Mouse (Mus musculus): ENCODE results near the gene Sdf2. TPM values are rescaled to one million over a fixed set of nuclear protein-coding genes. Genes with fewer than 3 reads are reported as not detected.

Gene Sdf2
- polyA plus RNA-seq, 1 experiment from 2014 or later, result 66.6 TPM

DNA sequence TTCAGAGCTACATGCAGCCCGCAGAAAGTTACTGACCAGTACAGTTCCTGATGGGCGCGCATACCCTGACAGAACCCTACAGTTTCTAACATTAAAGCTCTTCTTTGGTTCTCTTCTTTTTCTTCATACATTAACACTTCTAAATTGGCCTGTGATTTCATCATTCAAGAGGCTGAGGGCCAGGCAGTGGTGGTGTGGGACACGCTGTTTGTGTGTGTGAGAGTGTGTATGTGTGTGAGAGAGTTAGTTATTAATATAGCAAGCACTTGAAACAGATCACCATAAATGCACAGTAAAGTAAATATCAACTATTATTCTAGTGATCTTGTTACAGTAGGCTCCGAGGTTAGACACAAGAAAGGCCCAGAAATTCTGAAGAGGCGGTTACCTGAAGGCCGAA, 55.4 kb downstream of the Sdf2 start:
- Histone ChIP-seq H3K9ac (ENCODE audit: low read depth, low read length) (peak overlapping the region; percentile 47; the same call in 1 of the 2 replicates), H3K36me3 (ENCODE audit: control insufficient read depth, insufficient read depth) (peaks cover 15% of the 10 kb centered on the region), H3K27me3 (replicated peaks; ENCODE audit: control insufficient read depth, insufficient read depth, low read length) (no peaks in the 10 kb centered on the region), H3K4me3 (ENCODE audit: low read depth, low read length) (peak overlapping the region; percentile 87), H3K27ac (ENCODE audit: low read depth, low read length) (no peak overlapping the region), H3K4me1 (replicated peaks; ENCODE audit: control insufficient read depth, insufficient read depth, low read length) (no peaks in the 10 kb centered on the region), H3K4me2 (replicated peaks; ENCODE audit: low read depth) (peak overlapping the region; percentile 93), H3K9me3 (ENCODE audit: control insufficient read depth) (no peaks in the 10 kb centered on the region)
- no peak for TF ChIP-seq CTCF (IDR thresholded peaks at IDR 0.05; ENCODE audit: low read depth)
- 65% methylated on average over 7 of the region's 7 CpGs for WGBS
- ATAC-seq, result peak; percentile 26; the same call in 1 of the 2 replicates

DNA sequence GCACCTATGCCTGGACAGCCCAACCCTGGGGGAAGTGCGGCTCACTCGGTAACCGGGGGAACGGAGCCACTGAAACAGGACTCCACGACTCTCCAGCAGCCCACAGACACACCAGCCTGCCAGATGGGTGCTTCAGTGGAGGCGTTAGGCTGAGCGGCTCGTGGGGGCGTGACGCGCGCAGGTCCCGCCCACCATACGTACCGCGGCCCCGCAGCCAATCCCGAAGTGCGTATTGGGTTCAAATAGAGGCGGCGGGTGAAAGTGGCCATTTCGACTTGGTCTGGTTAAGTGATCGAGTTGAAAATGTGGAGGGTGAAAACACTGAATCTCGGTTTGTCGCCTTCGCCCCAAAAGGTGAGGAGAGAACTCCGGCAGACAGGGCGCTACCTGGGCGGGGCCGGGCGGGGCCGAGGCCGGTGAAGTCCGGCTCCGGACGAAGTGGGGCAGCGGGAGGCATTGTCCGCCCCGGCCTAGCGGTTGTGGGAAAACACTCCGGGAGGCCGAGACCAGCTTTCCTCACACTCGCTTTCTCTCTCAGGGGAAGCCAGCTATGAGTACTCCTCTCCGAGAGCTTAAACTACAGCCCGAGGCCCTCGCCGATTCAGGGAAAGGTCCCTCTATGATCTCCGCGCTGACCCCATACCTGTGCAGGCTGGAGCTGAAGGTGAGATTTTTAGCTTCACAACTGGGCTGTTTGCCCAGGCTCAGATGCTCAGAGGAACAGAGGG, 56.0 kb downstream of the Sdf2 start, which contains the start of gene Spag5:
TSS of gene Spag5 (plus strand) at position 173 of the 728 bp plus-strand sequence.
- Histone ChIP-seq H3K4me1 (replicated peaks; ENCODE audit: control insufficient read depth, insufficient read depth, low read length) (no peaks in the 10 kb centered on the region), H3K9ac (ENCODE audit: low read depth, low read length) (peak within 1 kb of the TSS; percentile 47), H3K27ac (ENCODE audit: low read depth, low read length) (no peak within 1 kb of the TSS), H3K36me3 (ENCODE audit: control insufficient read depth, insufficient read depth) (peaks cover 15% of the 10 kb centered on the region), H3K4me2 (replicated peaks; ENCODE audit: low read depth) (peak within 1 kb of the TSS; percentile 93), H3K9me3 (ENCODE audit: control insufficient read depth) (no peaks in the 10 kb centered on the region), H3K27me3 (replicated peaks; ENCODE audit: control insufficient read depth, insufficient read depth, low read length) (no peaks in the 10 kb centered on the region), H3K4me3 (ENCODE audit: low read depth, low read length) (peak within 1 kb of the TSS; percentile 87)
- peak; percentile 98 for ATAC-seq
- no peak for TF ChIP-seq CTCF (IDR thresholded peaks at IDR 0.05; ENCODE audit: low read depth)
- under 1% methylated on average over 49 of the region's 49 CpGs for WGBS

Other genes with a start within 250 kb of the Sdf2 start
- 4.4 and 5.2 TPM in 2 replicates for gene Dhrs13, start 213.5 kb upstream of the Sdf2 start, polyA plus RNA-seq (2015; fragmentation: Nextera tagmentation; extraction: Ambion mirVana)
- 23.0 and 23.3 TPM in 2 replicates for gene Flot2, start 207.8 kb upstream of the Sdf2 start, polyA plus RNA-seq (2015; fragmentation: Nextera tagmentation; extraction: Ambion mirVana)
- 12.2 and 13.0 TPM in 2 replicates for gene Eral1, start 165.4 kb upstream of the Sdf2 start, polyA plus RNA-seq (2015; fragmentation: Nextera tagmentation; extraction: Ambion mirVana)
- 10.6 and 11.5 TPM in 2 replicates for gene Fam222b, start 151.1 kb upstream of the Sdf2 start, polyA plus RNA-seq (2015; fragmentation: Nextera tagmentation; extraction: Ambion mirVana)
- 30.8 and 30.9 TPM in 2 replicates for gene Traf4, start 80.2 kb upstream of the Sdf2 start, polyA plus RNA-seq (2015; fragmentation: Nextera tagmentation; extraction: Ambion mirVana)
- 5.7 and 5.8 TPM in 2 replicates for gene Nek8, start 69.1 kb upstream of the Sdf2 start, polyA plus RNA-seq (2015; fragmentation: Nextera tagmentation; extraction: Ambion mirVana)
- gene Tlcd1, start 69.0 kb upstream of the Sdf2 start, polyA plus RNA-seq (2015; fragmentation: Nextera tagmentation; extraction: Ambion mirVana), result 14.1 and 16.1 TPM in 2 replicates
- gene Rpl23a, start 62.2 kb upstream of the Sdf2 start, polyA plus RNA-seq (2015; fragmentation: Nextera tagmentation; extraction: Ambion mirVana), result 762 and 768 TPM in 2 replicates
- 33.9 and 35.4 TPM in 2 replicates for gene Rab34, start 57.3 kb upstream of the Sdf2 start, polyA plus RNA-seq (2015; fragmentation: Nextera tagmentation; extraction: Ambion mirVana)
- gene Proca1, start 52.4 kb upstream of the Sdf2 start, polyA plus RNA-seq (2015; fragmentation: Nextera tagmentation; extraction: Ambion mirVana), result 0.77 and 1.1 TPM in 2 replicates
- gene Supt6, start 241 bp downstream of the Sdf2 start, polyA plus RNA-seq (2015; fragmentation: Nextera tagmentation; extraction: Ambion mirVana), result 8.8 and 9.5 TPM in 2 replicates
- gene 2610507B11Rik, start 16.0 kb downstream of the Sdf2 start, polyA plus RNA-seq (2015; fragmentation: Nextera tagmentation; extraction: Ambion mirVana), result 49.9 and 54.9 TPM in 2 replicates
- gene BC030499, start 45.1 kb downstream of the Sdf2 start, polyA plus RNA-seq (2015; fragmentation: Nextera tagmentation; extraction: Ambion mirVana), result 0.07 TPM in 1 of 2 replicates, not detected in the other
- 4.5 and 4.6 TPM in 2 replicates for gene Spag5, start 55.8 kb downstream of the Sdf2 start, polyA plus RNA-seq (2015; fragmentation: Nextera tagmentation; extraction: Ambion mirVana)
- gene Aldoc, start 77.2 kb downstream of the Sdf2 start, polyA plus RNA-seq (2015; fragmentation: Nextera tagmentation; extraction: Ambion mirVana), result 9.3 and 9.4 TPM in 2 replicates
- gene Pigs, start 82.7 kb downstream of the Sdf2 start, polyA plus RNA-seq (2015; fragmentation: Nextera tagmentation; extraction: Ambion mirVana), result 58.6 and 60.8 TPM in 2 replicates
- gene Unc119, start 97.7 kb downstream of the Sdf2 start, polyA plus RNA-seq (2015; fragmentation: Nextera tagmentation; extraction: Ambion mirVana), result 26.9 and 28.4 TPM in 2 replicates
- gene Foxn1, start 140.8 kb downstream of the Sdf2 start, polyA plus RNA-seq (2015; fragmentation: Nextera tagmentation; extraction: Ambion mirVana), result not detected in 2 replicates
- gene Slc13a2, start 176.5 kb downstream of the Sdf2 start, polyA plus RNA-seq (2015; fragmentation: Nextera tagmentation; extraction: Ambion mirVana), result 31.4 and 36.6 TPM in 2 replicates
- gene Slc46a1, start 220.0 kb downstream of the Sdf2 start, polyA plus RNA-seq (2015; fragmentation: Nextera tagmentation; extraction: Ambion mirVana), result 68.7 and 71.6 TPM in 2 replicates

All from intestine, postnatal 0 days (tissue).